Mouse (Mus musculus): Measurements from ENCODE around the gene Aire.

Aire gene

DNA sequence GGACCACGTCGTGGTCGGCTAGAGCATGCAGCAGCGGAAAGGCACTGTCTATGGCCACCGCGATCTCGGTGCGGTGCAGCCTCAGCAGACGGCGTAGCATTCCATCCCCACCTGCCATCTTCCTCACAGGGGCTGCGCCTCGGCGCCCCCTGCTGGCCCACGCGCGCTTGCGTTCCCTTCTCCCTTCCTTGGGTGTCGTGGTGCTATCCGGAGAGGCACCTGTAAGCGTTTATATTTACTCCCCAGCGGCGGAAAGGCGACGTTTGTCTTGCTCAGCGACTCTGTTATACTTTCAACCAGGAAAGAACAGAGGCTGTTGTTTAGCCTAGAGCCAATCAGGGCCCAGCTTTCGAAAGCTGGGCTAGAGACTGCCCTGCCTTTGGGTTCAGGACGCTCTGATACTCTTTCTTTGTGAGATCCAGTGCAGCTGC, at the start of gene Aire:
TSS of gene Aire (minus strand) at position 205 of the 431 bp plus-strand sequence.
- DNase-seq: peak; percentile 57

DNA sequence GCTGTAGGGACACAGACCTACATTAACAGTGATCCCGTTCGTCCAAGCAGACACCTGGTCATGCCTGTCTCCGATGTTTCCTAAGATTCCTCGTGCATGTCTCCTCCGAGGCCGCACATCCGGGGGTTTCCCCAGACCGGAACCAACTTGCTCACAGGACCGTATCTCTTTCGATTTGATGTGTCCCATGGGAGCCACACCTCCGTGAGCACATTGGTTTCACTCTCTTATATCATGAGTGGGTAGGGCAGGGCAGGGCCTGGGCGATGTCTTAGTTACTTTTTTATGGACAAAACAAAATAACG, 49.3 kb upstream of the Aire start:
- DNase-seq: no peak

DNA sequence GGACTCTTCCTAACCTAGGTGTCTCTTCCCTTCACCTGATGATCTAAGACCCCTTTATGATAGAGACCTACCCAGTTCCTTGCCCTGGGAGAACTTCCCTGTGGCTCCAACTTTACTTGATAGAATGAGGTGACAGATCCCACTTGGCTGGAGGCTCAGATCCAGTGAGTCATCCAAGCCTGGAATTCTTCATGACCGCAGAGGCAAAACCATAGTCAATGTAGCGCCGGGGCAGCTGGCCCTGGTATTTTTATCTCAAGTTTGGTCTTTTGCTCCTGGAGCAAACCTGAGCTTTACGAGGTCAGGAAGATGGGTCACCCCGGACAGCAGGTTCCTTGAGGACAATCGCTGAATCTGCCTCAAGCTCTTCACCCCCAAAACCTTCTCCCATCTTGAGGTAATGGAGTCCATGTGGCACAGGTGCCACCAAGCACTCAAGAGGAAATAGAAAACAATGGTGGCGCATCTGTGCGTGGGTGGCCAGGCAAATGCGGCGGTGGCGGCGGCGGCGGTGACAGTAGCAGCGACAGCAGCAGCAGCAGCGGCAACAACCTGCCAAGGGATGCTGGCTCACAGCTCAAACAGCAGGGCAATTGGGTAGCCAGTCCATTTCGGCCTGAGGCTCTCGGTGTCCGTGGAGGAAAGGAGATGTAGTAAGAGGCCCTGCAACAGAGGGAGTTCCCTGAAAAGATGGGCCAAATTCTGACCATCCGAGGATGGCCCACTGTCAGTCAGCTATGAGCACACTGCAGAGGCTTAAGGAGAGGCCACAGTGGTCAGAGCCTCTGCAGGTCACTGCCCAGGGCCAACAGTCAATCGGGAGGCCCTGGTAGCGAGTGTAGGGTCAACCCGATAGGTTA, 48.7 kb upstream of the Aire start:
- DNase-seq: no peak

DNA sequence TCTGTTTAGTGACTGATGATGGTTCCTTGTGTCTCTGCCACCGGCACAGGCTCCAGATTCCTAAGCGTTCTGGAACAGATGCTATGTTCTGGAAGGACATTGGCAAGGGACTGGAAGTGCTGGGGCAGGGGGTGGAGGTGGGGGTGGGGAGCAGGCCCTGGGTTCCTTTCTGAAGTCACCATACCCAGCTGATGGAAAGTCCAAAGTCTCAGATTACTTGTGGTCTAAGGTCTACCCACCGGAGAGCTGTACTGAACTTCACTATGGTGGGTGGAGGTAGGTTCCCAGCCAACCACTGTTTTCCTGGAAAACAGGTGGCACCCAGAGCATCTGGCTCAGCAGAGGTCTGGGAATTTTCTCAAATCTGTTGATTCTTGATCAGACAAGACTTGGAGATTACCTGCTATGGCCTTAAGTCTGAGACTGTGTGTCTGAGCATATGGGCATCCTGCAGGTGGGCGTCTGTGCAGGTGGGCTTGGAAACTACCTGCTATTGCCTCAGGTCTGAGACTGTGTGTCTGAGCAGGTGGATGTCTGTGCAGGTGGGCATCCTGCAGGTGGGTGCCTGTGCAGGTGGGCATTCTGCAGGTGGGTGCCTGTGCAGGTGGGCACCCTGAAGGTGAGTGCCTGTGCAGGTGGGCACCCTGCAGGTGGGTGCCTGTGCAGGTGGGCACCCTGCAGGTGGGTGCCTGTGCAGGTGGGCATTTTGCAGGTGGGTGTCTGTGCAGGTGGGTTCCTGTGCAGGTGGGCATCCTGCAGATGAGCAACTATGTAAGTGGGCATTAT, 47.5 kb upstream of the Aire start:
- no peak for DNase-seq

DNA sequence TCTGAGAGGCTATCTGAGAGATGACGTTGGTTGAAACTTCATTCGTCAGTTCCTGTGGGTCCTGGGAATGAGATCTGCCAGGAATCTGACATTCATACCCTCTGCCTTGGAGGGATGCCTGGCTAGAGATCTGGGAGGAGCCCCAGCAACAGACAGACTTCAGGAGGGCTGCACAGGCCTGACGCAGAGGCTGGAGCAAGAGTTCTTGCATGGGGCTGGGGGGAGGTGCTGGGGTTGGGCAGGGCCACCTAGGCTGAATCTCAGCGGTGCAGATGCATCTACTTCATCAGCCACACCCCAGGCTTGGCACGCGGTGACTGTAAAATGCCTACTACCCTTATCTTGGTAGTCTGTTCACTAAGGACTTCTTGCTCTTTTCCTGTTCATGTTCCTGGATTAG, 46.8 kb upstream of the Aire start:
- DNase-seq: no peak

DNA sequence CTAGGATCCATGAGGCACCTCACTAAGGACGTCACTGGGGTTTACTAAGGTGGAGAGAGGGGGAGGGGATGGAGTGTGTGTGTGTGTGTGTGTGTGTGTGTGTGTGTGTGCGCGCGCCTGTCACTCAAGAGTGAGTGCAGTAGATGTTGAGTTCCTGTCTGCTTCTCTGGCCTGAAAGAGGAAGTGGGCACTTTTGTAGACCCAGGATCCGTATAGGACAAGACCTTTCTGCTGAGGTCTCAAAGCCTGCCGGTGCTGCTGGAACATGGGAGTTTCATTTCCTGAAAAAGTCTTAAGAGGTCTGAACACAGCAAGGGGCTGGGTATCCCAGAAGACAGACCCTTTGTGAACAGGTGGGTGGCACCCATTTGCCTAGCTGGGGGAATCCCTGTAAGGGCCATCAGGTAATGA, 43.7 kb upstream of the Aire start:
- DNase-seq: no peak

DNA sequence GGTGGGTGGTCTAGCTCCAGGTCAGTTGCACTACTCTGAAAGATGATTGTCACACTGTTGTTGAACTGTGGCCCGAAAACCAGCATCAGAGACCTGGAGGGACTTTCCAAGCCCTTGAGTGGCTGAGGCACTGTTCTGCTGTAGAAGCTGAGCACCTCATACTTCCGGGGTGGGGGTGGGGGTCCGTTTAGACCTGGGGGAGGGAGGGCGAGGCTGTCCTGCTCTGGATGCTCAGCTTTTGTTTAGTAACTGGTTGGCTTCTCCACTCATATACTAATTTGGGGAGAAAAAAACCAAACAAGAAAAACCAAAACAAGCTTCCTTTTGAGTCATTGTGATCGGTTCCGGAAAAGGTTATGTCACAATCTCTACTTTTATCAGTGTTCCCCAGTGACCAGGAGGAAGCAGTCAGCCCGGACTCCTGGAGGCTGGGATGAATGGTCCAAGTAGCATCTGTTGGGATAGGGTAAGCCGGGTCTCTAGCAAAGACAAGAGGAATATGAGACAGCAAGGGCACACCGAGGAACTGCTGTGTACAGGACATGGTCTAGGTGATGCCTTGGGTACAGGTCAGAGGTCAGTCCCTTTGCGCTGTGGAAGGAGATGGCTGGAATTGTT, 43.1 kb upstream of the Aire start:
- DNase-seq: no peak

DNA sequence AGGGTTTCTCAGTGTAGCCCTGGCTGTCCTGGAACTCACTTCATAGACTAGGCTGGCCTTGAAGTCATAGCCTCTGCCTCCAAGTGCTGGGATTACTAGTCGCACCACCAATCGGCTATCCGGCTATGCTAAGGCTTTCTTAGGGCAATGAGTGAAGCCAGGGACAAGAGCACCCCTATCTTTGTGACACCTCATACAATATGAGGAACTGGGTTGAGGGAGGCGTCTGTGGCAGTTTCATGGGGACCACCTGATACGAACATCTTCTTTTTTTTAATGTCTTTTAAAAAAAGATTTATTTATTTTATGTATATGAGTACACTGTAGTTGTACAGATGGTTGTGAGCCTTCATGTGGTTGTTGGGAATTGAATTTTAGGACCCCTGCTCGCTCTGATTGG, 42.3 kb upstream of the Aire start:
- DNase-seq: no peak

DNA sequence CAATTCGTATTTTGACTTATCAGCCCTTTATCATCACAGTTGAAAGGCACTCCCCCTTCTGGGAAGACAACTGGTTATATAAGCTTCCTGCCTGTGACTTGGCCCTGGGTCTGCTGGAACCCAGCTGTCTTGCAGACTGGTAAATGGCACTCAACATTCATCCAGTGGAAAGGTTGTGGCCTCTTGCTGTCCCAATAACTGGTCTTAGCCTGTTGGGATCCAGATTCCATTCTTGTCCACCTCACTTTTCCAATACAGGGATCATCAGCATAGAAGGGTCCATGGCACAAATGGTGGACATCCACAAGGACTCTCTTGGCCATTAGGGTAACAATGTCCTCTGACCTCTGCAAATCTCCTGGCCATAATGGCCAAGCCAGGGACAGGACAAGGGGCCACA, 40.7 kb upstream of the Aire start:
- no peak for DNase-seq

DNA sequence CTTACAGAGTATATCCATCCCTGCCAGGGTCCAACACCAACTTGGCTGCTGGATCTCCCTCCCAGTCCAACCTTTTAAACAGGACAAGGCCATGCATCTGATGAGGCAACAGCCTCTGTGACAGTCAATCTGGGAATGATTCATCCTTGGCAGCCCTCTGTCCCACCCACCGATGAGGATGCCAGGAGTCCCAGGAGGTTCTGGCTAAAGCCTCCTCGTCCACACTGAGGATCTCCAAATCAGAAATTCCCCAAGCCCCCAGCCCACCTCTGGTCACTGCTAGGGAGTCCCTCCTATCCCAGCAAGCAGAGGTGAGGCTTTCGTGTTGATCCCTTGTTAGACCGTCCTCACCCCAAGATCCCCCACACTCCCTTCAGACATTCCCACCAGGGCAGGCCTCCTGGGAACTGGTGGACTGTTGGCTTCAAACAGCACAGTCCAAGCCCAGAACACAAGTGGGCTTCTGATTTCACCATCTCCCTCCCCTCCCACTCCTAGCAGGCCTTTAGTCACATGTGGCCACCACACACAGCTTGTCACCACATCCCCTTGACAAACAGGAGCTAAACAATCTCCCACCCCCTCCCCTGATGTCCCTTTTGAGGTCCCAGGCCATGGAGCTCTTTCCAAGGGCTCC, 36.7 kb upstream of the Aire start:
- DNase-seq: no peak

DNA sequence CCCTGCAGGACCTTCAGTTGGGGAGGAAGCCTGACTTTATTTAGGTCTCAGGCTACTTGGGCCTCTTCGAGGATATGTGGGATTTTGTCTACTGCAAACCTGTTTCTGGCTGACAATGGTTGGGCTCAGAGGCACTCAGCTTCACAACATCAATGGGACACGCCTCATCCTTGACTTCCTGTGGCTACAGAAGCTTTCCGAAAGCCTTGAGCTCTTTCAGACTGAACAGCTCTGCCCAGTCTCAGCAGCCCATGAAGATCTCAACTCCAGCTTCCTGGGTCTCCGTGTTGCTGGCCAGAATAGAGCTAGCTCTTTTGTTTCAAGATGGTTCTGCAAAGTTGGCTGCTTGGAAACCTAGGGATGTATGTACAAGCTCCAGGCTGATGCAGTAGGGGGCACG, 34.9 kb upstream of the Aire start:
- DNase-seq: no peak

DNA sequence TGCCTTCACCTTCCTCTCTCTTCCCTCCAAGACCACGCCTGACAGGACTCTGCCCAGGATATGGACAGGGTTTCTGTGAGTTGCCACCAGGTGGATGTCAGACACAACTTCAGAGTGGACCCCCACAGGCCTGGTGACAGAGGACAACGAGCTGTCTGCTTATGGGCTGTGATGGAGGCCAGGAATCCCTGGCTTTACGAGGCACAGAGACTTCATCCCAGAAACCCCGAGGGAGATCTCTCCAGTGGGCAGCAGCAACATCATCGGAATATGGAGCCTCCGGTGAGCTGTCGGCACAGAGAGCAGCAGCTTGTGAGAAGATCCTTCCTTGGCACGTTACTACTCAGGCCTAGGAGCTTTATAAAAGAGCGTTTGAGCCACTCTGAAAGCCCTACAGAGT, 34.5 kb upstream of the Aire start:
- no peak for DNase-seq

DNA sequence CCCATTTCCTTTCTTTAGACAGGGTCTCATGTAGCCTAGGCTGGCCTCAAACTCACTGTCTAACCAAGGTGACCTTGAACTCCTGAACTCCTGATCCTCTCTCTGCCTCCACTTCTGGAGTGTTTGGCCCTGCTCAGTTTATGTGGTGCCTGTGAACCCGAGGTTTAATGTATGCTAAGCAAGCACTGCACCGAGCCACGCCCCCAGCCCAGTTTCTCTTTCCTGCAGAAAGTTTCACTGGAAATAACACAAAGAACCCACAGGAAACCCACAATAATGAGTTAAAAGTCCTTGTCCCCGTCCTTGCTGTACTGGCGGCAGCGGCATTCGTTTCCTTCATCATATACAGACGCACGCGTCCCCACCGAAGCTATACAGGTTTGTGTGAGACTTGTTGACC, 31.6 kb upstream of the Aire start:
- DNase-seq: no peak

DNA sequence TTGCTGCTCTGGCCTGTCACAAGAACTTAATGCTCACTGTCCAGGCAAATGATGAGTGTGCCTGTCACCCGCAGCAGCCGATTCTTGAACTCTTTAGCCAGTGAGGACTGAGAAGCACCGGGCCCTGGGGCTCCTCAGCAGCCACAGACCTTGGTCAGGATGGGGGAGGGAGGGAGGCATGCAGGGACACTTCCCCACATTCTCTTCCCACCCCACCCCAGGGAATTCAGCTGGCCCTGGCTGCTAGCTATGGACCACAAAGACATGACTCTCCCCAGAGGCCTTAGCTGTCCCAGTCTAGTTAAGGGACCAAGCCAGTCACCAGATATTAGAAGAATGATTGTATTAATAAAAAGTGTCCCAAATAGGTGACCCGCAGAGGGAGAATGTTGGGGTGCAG, 30.7 kb upstream of the Aire start:
- no peak for DNase-seq

DNA sequence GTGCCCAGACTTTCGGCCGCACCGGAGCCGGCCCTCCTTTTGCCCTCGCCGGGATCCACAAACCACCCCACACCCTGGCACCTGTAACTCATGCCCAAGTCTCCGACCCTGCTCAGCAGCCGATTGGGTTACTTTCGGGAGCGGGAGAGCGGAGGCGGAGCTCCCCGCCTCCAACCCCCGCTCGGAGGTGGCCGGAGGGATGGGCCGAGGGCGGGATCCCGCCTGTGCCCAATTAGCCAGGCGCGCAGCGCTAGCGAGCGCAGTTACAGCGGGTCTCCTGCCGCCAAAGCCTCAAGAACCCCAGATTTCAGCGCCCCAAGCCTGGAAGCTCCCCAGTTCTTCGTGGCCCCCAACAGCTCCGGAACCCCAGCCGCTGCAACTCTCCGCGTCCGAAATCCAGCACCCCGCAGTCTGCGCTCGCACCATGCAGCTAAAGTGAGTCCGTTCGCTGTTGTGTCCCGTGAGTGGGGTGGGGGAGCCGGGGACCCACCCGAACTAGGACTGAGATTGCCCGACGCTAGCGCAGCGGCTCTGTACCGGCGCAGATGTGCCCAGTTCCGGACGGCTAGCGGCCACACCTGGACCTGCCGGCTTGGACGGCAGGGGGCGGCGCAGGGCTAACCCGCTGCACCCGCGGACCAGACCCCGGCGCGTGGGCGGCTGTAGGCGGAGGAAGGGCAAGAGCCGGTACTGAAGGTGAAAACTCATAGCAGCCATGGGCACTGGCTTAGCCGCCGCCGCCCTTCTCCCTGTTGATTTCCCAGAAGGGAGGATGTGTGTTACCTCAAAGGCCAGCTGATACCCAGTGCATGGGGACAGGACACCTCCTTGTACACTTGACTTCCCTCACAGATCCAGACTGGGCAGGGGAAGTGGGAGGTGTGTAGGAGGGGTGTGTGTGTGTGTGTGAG, 25.9 kb upstream of the Aire start, which contains the start of gene Icosl:
TSS of gene Icosl (plus strand) at position 202 of the 911 bp plus-strand sequence.
- peak; percentile 52 for DNase-seq

DNA sequence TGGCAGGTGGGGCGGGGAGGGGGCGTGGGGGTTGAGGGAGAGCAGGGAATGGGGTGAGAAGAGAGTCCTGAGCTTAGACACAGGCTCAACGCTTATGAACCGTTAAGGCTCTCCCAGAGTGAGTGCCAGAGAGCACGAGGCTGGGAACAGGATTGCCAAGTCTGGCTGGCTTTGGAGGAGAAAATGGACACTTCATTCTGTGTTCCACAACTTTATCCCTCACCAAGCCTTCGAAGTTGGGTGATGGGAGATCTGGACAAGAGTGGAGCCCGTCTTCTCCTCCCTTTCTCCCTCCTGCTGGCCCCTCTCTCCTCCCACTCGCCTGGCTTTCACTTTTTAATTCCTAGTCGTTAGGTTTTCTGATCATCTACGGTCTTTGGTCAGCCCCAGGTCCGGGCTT, 25.1 kb upstream of the Aire start:
- no peak for DNase-seq

DNA sequence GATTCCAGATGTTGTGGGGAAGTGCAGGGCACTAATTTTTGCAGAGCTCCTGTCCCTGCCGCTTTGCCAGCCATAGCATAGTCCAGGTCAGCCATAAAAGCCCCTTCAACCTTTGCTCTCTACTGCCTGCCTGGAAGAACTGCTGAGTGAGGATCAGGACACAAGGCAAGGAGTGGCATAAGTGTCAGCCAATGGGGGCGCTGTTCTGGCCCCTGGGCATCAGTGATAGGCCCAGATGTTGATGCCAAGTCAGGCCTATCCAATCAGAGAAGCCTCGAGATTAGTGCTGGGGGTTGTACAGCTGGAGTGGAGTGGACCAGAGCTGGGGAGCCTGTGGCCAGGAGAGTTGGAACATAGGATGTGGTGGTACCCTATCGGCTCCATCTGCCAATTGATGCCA, 23.8 kb upstream of the Aire start:
- no peak for DNase-seq

DNA sequence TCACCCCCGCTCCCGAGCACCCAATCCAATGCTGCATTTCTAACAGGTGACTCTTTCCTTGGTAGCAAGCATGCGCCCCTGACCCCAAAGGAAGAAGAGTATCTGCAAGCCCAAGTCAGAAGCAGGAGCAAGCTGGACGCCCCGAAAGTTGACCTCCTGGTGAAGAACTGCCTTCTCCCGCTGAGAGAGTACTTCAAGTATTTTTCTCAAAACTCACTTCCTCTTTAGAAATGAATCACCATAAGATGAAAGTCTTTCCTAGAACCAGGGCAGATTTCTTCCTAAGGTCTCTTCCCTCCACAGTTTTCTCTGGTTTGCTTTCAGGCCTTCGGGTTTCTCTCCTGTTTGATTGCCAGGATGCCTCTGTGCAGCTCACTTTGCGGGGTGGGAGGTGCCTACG, 19.7 kb upstream of the Aire start:
- DNase-seq: no peak

DNA sequence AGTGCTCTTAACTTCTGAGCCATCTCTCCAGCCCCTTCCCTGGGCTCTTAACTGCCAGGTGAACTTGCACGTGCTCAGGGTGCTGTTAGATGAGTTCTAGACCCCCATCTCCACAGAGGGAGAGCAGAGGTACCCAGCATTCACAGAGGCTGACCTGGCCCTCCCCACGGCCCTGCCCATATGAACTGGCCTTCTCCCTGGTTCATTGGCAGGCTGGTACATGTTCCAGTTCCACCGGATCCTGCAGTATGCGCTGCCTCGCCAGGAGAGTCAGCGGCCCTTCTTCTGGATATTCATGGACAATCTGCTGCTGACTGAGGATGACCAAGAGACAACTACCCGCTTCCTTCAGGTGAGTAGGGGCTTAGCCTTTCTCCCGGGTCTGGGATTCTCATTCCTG, 13.6 kb upstream of the Aire start:
- DNase-seq: no peak

DNA sequence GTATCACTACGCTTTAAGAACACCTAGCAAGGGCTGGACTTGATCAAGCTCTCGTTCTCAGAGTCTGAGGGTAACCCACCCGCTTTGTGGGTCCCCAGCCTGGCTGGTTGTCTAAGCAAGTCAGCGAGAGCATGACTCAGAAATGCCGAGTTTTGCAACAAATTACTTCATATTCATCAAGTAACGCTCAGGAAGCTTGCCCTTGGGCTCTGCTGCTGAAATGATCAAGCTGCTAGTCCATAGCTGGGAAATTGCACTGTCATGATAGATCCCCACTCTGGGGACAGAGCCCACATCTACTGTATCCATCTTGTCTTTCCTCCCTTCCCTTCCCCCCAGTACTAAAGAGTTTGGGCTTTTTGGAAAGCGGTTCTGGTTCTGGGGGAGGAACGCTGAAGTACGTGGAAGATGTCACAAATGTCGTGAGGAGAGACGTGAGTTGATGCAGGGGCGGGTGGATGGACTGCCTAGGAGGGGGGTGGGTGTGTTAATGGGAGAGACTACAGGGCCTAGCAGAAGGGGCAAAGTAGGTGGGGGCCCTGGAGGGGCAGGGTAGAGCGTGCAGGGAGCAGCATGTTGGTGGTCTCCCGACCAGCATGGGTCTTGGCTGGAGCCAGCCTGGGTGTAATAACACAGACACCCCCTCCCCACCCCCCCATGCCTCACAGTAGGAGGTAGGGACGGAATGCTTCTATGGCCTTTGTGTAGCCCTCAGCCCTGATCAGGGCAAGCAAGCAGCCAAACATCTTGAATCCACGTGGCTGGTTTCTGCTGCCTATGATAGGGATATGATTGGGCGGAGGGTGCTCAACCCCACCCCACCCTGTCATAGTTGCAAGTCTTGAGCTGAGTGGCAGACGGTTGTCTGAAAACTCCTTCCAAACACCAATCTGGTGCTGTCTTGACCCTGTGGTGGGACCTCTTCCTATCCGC, 11.5 kb upstream of the Aire start:
- DNase-seq: no peak

DNA sequence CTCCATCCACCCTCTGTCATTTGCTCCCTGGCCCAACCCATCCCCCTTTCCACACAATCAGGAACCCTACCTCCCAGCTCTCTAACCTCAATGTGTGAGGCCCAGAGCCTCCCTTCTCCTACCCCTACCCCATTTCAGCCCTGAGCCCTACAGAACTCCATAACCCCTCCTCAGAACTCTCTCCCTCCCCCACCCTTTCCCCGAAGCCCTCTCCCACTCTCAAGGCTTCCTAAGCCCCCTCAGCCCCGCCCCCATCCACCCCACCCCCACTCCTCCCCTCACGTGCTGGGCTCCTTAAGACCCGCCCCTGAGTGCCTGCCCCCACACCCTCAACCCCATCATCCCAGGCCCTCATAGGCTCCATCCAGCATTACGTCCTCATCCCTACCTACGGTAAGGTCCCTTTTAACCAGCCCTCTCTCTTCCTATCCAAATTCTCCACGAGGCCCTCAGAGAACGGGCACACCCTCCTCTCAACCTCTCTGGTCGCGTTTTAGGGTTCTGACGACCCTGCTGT, 6.2 kb upstream of the Aire start:
- no peak for DNase-seq
